Mouse (Mus musculus): ENCODE data around the gene Gm21964.

DNA sequence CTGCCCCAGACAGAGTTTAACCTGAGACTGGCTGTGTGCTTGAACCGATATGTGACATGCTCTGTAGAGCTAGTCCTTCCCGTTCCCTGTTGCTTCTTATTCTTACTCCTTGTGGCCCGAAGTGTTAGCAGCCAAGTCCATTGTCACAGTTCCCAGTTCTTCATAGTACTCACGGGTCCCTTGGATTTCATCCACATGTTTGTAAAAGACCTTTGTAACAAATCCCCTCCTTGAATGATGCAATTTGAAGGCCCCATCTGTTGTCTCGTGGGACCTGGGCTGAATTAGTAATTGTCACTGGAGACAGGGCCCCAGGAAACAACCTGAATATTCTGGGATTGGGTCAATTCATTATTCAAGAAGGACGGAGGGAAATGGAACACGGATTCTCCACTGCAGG lies 34.5 kb downstream of the Gm21964 start:
- TF ChIP-seq CHD2 (IDR thresholded peaks at IDR 0.05; ENCODE audit: low read depth, low read length) (no peak), ZNF384 (IDR thresholded peaks at IDR 0.05; ENCODE audit: low read depth, low read length) (no peak), HCFC1 (IDR thresholded peaks at IDR 0.05; ENCODE audit: borderline replicate concordance, insufficient read depth, low read length) (no peak), MAFK (IDR thresholded peaks at IDR 0.05; ENCODE audit: insufficient read depth, low read depth, low read length) (no peak)
